Mouse (Mus musculus): ENCODE data around the gene Acsbg2. TPM values are rescaled to one million over a fixed set of nuclear protein-coding genes. Genes with fewer than 3 reads are reported as not detected.
A peak's percentile ranks its signal among the peaks of the same experiment; 100 is the strongest.

Acsbg2 gene
- total and polyA plus RNA-seq, 3 experiments, result not detected

GRCm38 (mm10) chr17:56888050-56888449 lies 13.8 kb upstream of the Acsbg2 start:
- H3K36me3 ChIP-seq (ENCODE audit: control insufficient read depth in 1 of 2, insufficient read depth in 2 of 2, low read length in 2 of 2), result peaks cover 0 to 6% of the 10 kb centered on the region in 2 experiments; a peak in 3 of 4 replicates
- H3K9ac ChIP-seq (ENCODE audit: control insufficient read depth, low read depth, low read length, poor library complexity, severe bottlenecking), result no peak overlapping the region
- TF ChIP-seq RAD21 (IDR thresholded peaks at IDR 0.05; ENCODE audit: low read depth, low read length) (peak; percentile 30), POLR2AphosphoS5 (IDR thresholded peaks at IDR 0.05; ENCODE audit: borderline replicate concordance, low read depth, low read length) (no peak), E2F4 (IDR thresholded peaks at IDR 0.05; ENCODE audit: borderline replicate concordance, low read depth, low read length) (no peak), CTCF (IDR thresholded peaks at IDR 0.05 in 2 of 3, conservative IDR thresholded peaks at IDR 0.05 in 1 of 3; ENCODE audit: control insufficient read depth in 1 of 3, insufficient read depth in 1 of 3, low read depth in 2 of 3, low read length in 3 of 3, poor library complexity in 1 of 3, severe bottlenecking in 1 of 3) (peak; percentile 42 to 52 (median 51)), MXI1 (IDR thresholded peaks at IDR 0.05; ENCODE audit: low read depth, low read length) (no peak), NELFE (IDR thresholded peaks at IDR 0.05; ENCODE audit: low read depth, low read length) (no peak), UBTF (IDR thresholded peaks at IDR 0.05; ENCODE audit: borderline replicate concordance, insufficient read depth, low read depth, low read length) (no peak), JUND (IDR thresholded peaks at IDR 0.05; ENCODE audit: low read depth, low read length) (no peak), RCOR1 (IDR thresholded peaks at IDR 0.05; ENCODE audit: low read depth, low read length) (no peak), ZC3H11A (IDR thresholded peaks at IDR 0.05; ENCODE audit: low read depth, low read length) (no peak), SMC3 (IDR thresholded peaks at IDR 0.05; ENCODE audit: low read depth, low read length) (peak; percentile 39), EP300 (IDR thresholded peaks at IDR 0.05; ENCODE audit: low read depth in 1 of 2, low read length in 2 of 2) (no peak)
- peak; percentile 51 for DNase-seq (ENCODE audit: low read depth, low spot score)
- no peak overlapping the region for H3K27ac ChIP-seq (ENCODE audit: control insufficient read depth, low read depth, low read length)
- H3K9me3 ChIP-seq (replicated peaks; ENCODE audit: insufficient read depth, low read length), result no peaks in the 10 kb centered on the region
- no peaks in the 10 kb centered on the region for H3K27me3 ChIP-seq (ENCODE audit: control insufficient read depth in 1 of 2, insufficient read depth in 2 of 2, low read length in 2 of 2)
- no peak overlapping the region for H3K4me3 ChIP-seq (ENCODE audit: control insufficient read depth in 1 of 2, insufficient read depth in 1 of 2, low read depth in 2 of 2, low read length in 2 of 2)
- no peaks in the 10 kb centered on the region for H3K79me2 ChIP-seq (ENCODE audit: control insufficient read depth, insufficient read depth, low read length, poor library complexity)
- peaks cover 6 to 18% of the 10 kb centered on the region in 2 experiments; a peak in 3 of 4 replicates for H3K4me1 ChIP-seq (ENCODE audit: control insufficient read depth in 1 of 2, insufficient read depth in 2 of 2, low read length in 2 of 2)

DNA sequence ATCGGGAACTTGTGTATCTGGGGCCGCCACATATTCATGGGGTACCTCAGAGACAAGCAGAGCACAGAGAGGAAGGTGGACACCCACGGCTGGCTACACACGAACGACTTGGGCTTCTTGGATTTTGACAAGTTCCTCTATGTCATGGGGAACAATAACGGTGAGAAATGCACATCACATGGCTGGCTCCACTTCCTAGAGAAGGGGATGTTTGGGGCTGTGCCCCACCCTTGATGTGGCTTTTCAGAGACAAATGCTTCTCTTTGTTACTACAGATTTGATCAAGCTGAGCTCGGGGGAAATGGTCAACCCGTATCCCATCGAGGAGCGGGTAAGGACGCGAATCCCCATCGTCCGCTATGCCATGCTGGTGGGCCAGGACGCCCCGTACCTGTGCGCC lies 10.6 kb upstream of the Acsbg2 start:
- Histone ChIP-seq H3K79me2 (ENCODE audit: control insufficient read depth, insufficient read depth, low read length, poor library complexity) (no peaks in the 10 kb centered on the region), H3K36me3 (ENCODE audit: control insufficient read depth in 1 of 2, insufficient read depth in 2 of 2, low read length in 2 of 2) (peaks cover 0 to 6% of the 10 kb centered on the region in 2 experiments; a peak in 2 of 4 replicates), H3K27ac (ENCODE audit: control insufficient read depth, low read depth, low read length) (no peak overlapping the region; the same call in 1 of the 2 replicates), H3K27me3 (ENCODE audit: control insufficient read depth in 1 of 2, insufficient read depth in 2 of 2, low read length in 2 of 2) (no peaks in the 10 kb centered on the region), H3K9me3 (replicated peaks; ENCODE audit: insufficient read depth, low read length) (no peaks in the 10 kb centered on the region), H3K9ac (ENCODE audit: control insufficient read depth, low read depth, low read length, poor library complexity, severe bottlenecking) (no peak overlapping the region), H3K4me3 (ENCODE audit: control insufficient read depth in 1 of 2, insufficient read depth in 1 of 2, low read depth in 2 of 2, low read length in 2 of 2) (no peak overlapping the region), H3K4me1 (ENCODE audit: control insufficient read depth in 1 of 2, insufficient read depth in 2 of 2, low read length in 2 of 2) (peaks cover 4 to 17% of the 10 kb centered on the region in 2 experiments; a peak in 3 of 4 replicates)
- peak; percentile 45 for DNase-seq (ENCODE audit: low read depth, low spot score)
- TF ChIP-seq SIN3A (IDR thresholded peaks at IDR 0.05; ENCODE audit: low read length), result 0 out of 2 replicates have a peak, but pooled peaks have one; percentile 24
- TF ChIP-seq USF1 (IDR thresholded peaks at IDR 0.05; ENCODE audit: low read depth, low read length), result 0 out of 2 replicates have a peak, but pooled peaks have one; percentile 27
- TF ChIP-seq MAX (IDR thresholded peaks at IDR 0.05; ENCODE audit: low read length), result 0 out of 2 replicates have a peak, but pooled peaks have one; percentile 29
- TF ChIP-seq MXI1 (IDR thresholded peaks at IDR 0.05; ENCODE audit: low read depth, low read length), result no peak
- no peak for TF ChIP-seq TBP (IDR thresholded peaks at IDR 0.05; ENCODE audit: low read depth, low read length)
